Mouse (Mus musculus) E14TG2a.4 (cell line): ENCODE results near the gene C2cd2.

Source experiments
- CTCF ChIP-seq: conservative IDR thresholded peaks from 2 replicates; pipeline ENCODE4 v1.5.1; 2014; ENCODE audit warnings: low read length
- NANOG ChIP-seq: IDR thresholded peaks from 2 replicates; pipeline ENCODE4 v1.6.1; 2014; ENCODE audit warnings: borderline replicate concordance, low read length, mixed read lengths

DNA sequence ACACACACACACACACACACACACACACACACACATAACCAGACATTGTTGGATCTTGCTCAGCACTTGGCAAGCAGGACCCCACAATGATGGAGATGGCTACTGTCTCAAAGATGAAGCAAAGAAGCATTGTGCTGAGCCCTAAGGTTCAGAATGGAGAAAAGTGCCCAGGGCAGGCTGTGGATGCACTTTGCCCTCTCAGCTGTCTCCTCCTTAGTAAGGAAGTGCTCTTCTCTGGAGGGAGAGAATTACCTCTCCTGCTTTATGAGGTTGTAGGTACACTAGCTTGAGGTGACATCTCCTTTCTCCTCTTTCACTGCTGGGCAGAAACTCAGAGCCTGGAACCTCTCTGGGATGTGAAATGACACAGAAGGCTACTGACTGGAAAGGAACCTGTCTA is 49.5 kb downstream of the C2cd2 start:
- TF ChIP-seq CTCF (no peak), NANOG (no peak)
